Mouse (Mus musculus) adrenal gland, adult 2 months (tissue): ENCODE measurements around the gene Rpl31. TPM values are rescaled to one million over a fixed set of nuclear protein-coding genes. Genes with fewer than 3 reads are reported as not detected.
A peak's percentile ranks its signal among the peaks of the same experiment; 100 is the strongest.

Source experiments
- DNase-seq: peaks from one replicate; pipeline ENCODE4 v3.0.0; 2021
- polyA plus RNA-seq: library from polyadenylated mRNA; depleted of rRNA; stranded (reverse); fragments of >200 nt; gene quantifications from 2 replicates; pipeline ENCODE4 v1.2.3, GENCODE M21; 2012
- total RNA-seq, 2 experiments: library from RNA; stranded (reverse); gene quantifications; 2 replicates each; pipeline ENCODE4 v1.2.3; 2021

Gene Rpl31
- total and polyA plus RNA-seq, 3 experiments = 29.9 to 874 (median 683) TPM

DNA sequence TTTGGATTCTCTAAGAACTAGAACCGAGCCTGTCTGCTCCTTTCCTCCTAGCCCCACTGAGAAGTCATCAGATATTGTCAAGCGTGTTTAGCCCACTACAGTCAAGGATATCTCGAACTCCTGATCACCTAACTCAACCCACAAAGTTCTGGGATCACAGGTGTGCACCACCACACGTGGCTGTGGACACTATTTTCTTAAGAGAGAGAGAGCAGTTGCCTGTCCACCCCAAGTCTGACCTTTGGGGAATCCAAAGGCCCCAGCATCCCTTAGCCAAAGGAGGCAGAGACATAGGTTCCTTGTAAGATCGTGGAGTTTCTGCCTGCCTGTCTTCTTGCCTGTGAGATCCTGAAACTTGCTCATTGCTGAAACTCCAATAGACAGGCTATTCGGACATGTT, 597 bp upstream of the Rpl31 start:
- no peak for DNase-seq

DNA sequence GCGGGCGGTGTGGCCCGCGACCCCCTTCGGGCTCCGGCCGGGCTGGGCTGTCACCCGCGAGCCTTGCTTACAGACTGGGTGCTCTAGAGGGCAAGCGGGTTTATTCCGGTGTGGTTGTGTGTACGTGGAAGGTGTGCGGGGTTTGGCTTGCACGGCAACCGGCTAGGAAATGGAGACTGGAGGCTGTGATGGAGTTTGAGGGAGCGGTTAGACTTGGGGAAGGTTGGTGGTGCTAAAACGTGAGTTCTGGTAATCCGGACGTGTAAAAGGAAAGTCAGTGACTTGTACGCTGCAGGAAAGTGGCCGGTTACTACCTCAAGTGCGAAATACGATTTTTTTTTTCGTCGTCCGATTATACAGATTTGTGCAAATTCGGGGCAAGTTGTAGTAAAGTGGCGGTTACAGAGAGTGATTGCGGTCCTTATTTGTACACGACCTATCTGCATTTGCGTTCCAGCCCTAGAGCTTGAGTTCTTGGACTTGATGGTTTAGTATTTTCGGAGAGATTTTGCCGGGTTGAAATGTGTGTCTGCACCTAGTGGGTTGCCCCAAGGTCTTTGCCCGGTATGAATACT, 712 bp downstream of the Rpl31 start:
- peak; percentile 24 for DNase-seq

DNA sequence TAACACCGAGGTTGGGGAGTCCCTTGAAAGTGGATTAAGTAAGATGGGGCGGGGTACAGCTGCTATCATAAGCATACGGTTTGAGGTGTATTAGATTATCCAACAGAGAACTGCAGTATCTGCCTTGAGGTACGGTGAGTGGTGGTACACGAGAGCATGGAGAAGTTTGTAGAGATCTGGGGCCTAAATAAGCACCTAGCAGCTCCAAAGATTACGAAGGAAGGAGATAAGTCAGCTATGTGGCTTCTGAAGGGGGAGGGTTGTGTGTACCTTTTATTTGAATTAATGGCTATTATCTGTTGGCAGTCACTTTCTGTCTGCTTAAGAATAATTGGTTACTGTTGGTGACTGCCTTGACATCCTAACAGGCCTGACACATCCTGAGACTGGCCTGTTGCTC, 2.8 kb downstream of the Rpl31 start:
- no peak for DNase-seq

DNA sequence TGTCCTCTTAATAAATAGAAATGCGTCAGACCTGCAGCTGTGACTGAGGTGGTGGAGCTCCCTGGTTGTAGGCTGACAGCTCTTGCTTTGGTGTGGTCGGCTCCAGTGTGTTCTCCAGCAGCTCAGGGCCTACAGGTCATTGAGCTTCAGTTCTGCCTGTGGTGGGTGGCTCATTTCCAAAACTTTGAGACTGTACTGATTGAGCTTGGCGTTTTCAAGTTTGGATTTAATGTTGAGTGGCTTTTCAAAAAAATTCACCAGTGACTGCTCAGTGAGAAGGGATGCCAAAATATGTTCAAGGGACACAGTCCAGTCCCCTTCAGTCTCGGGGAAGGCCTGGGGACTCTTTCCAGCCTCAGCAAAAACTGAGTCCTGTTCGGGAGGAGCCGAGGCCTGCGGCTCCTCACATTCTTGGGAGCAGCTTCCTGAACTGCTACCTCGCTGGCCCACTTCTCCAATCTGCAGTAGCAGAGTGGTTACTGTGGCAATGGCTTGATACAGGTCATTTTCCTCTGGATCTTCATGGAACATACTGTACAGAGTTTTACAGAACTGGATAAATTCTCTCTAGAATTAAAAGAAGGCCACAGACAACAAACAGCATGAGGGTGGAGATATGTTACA, 4.7 kb downstream of the Rpl31 start:
- no peak for DNase-seq

DNA sequence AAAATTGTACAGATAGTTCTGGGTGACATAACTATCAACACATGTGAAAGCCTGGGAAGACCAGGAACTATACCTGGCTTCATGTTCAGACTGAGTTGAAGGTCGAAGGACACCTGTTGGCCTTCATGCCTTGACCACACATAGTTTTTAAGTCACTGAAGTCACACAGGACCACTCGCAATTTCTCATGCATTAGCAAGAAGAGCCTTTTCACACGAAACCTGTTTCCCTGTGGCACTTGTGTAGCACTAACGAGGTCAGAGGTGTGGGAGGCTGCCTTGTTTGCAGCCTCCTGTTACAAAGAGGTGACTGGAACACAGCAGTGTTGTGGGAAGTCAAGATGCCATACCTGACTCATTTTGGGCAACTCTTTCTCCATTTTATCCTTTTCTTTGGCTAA, 5.7 kb downstream of the Rpl31 start:
- no peak for DNase-seq

DNA sequence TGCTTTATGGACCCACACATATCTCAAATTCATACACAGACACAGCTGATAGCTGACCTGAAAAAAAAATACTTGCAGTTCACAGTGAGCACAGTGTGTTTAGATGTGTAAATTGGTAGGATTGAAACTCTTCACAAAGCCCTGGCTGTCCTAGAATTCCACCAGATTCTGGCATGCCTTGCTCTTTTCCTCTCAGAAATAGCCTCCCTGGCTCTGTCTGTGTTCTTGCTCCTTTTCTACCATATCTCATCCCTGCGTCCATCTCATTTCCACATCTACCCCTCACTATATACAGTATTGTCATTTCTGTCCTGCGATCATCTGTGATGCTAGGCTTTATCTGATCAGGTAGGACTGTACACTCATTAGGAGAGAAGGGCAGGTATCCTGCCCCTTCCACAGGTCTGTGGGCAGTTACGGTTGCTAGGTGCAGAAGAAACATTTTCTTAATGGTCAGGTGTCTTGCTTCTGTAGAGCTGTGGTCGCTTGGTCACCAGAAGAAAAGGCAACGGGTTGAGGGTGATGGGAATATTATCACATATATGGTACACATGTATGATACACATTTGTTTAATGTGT, 6.7 kb downstream of the Rpl31 start:
- no peak for DNase-seq

DNA sequence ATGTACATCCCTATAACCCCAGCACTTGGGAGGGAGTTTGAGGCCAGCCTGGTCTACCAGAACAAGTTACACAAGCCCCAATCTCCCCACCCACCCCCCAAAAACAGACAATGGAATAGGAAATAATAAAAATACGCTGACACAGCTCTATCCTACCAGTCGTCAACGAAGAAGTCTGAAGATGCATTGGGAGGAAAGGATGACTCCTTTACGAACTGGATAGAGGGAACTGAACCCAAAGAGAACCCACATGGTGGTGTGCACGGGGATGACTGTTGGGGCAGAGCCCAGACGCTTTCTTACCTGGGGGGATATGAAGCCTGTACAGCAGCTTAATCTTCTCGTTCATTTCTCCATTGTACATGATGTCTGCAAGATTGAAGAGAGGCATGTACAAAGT, 8.5 kb downstream of the Rpl31 start:
- no peak for DNase-seq

DNA sequence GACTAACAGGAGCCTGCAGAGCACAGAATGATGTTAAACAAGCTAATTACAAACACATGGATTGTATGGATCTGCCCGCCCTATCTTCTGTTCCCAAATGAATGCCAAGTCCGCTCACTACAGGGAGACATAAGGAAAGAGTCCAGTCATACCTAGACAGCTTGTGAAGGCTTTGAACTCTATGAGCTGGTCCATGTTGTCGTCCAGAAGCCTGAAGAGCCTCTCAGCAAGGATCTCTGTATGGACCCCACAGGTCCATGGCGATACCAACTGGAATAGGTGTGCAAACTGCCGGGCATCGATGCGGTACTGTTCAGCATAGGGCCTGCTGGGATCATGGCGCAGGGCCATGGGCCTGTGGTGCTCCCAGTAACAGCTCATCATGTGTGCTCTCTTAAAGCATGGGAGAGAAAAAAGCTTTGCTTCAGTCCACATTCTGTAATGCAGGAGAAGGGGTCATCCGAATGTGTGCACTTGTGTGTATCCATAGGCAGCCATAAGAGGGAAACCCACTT, 9.1 kb downstream of the Rpl31 start:
- DNase-seq = no peak

DNA sequence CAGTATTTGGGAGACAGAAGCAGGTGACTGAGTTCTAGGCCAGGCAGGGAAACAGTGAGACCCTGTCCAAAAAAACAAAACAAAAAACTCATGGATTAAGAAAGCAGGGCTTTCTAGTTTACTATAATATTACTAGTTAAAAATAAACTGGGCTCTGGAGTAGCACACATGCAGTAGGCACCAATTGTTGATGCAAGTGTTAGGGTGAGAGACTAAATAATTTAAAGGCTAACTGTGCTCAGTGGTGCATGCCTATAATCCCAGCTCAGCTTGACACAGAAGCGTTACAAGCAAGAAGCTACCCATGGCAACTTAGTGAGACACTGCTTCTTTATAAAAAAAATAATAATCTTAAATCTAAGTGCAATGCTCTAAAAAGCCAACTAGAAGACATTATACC, 10.9 kb downstream of the Rpl31 start:
- no peak for DNase-seq

DNA sequence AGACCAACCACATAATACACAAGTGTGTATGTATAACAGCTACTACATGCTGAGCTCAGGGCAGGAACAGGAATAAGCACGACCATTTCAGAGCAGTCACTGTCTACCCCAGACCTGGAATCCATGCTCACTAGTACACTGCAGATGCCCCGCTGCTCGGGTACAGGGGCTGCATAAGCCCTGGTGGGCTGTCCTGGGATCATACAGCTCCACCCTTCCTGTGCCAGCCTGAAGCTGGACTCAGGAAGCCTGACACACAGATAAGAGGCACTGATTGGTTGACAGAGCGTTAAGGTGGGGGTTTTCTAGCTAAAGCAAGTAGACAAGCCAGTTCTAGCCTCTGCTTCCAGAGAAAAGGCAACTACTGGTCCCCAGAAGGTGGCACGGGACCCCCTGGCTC, 11.4 kb downstream of the Rpl31 start:
- no peak for DNase-seq

DNA sequence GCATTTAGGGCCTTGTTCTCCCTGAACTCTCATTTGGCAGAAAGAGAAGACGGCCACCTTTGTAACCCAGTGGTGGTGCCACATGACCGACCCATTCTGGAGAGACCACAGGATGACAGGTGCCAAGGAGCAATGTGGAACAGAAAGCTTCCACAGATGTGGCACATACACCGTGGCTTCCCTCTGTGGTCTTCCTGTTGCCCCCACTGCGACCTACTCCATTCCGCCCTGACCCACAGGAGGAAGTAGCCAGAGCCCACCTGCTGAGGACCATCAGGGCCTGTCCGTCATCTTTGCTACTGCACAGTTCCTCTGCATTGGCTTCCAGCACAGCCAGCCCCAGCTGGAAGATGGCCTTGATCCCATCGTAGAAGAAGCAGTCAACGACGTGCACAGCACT, 13.4 kb downstream of the Rpl31 start:
- no peak for DNase-seq

DNA sequence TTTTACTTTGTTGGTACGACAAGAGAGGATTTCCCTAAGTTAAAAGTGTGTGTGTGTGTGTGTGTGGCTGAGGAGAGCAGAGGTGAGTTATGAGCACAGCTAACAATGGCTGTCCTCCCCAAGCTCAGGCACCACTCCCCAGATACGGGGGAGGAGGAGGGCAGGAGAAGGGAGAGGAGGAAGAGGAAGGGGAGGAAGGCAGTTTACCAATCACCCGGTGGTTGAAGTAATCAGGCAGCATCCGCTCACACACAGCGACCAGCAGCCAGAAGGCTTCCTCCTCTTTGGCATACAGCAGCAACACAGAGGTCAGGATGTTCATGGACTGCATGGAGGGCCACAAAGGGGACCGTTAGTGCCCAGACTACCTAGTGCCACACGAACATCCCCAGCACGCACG, 17.3 kb downstream of the Rpl31 start:
- DNase-seq = no peak

DNA sequence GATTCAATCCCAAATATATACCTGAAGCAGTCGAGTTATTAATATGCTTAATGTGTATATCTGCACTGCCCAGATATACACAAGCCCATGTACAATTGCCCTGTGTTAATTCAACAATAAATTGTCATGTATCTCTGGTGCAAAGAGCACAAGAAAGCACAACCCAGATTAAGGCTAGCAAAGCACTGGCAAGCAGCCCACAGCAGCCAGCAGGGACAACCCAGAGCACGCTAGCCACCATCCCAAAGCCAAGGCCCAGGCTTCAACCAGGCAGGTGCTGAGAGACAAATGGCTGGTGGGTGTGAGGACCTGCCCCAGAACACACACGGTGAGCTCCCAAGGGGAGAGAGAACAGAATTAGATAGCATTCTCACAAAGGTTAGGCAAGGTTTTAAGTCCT, 18.8 kb downstream of the Rpl31 start:
- DNase-seq = no peak

DNA sequence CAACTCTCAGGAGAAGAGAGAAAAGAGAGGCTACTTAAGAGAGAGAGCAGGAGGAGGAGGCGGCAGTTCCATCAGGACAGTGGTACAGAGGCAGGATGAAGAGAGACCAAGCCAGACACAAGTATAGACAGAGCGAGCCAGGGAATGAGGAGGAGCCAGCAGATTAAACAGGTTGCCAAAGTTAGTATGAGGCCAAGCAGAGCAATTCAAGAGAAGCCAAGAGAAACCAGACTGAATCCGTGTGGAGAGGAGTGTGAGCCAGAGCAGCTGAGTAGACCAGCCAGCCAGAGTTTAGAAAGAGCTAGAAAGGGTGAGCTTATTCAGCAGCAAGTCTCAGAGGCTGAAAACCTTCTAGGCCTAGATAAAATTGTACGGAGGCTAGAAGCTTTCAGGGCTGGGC, 19.9 kb downstream of the Rpl31 start:
- no peak for DNase-seq

DNA sequence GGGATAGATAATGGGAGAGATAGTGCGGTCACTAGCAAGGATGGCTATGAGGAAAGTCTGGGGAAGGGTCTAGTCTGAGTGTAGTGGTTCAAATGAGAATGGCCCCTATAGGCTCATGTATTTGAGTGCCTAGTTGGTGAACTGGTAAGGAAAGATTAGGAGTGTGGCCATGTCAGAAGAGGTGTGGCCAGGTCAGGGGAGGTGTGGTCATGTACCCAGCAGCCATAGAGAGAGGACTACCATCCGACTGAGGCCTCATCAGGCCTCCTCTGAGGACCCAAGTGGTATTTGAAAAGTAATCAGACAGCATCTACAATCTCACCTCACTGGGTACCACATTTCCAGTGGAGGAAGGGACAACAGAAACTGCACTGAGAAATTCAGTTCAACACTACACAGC, 20.5 kb downstream of the Rpl31 start:
- no peak for DNase-seq

DNA sequence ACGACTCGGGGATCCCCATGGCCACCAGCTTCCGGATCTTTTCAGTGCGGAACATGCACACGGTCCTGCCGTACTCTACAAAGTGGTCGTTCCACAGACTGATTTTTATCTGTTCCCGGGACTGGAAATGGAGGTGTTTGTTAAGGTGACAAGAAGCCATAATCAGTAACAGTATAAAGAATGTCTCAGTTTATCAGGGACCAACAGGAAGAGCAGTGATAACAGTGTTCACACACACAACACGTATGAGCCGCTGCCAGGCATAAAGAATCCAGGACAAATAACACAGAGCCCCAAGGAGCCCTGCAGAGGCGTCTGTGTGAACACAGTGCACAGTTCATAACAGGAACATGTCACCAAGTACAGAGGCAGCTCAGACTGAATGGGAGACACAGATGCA, 21.7 kb downstream of the Rpl31 start:
- DNase-seq = no peak

DNA sequence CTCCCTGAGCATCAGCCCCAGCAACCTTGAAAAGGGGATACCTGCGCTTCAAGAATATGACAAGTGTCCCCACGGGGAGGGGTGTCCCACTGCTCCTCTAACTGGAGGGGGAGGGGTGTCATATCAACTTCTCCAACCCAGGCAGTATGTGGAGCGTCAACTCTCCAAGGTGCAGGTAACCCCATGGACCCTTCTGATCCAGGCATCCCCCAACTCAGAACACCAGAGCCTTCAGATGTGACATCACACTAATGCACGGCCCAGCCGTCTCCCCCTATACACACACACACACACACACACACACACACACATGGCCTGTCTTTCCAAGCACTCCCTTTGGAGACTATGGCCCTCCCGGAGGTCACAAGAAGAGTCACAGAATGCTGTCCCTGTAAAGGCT, 24.0 kb downstream of the Rpl31 start:
- DNase-seq = no peak

DNA sequence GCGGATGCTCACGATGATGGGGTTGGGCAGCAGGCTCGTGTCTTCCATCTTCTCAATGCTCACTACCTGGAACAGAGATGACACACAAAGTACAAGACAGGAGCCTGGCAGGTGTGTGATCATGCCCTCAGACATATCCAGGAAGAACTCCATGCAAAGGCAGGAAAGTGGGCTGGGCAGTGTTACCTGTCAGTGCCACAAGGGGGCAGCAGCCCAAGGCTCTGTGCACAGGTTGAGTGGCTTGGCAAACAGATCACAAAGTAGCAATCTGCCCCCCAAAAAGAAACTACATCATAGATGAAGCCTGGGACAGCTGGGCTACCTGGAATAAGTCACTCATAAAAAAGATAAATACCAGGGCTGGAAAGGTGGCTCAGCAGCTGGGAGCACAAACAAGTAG, 24.5 kb downstream of the Rpl31 start:
- DNase-seq = peak; percentile 77

DNA sequence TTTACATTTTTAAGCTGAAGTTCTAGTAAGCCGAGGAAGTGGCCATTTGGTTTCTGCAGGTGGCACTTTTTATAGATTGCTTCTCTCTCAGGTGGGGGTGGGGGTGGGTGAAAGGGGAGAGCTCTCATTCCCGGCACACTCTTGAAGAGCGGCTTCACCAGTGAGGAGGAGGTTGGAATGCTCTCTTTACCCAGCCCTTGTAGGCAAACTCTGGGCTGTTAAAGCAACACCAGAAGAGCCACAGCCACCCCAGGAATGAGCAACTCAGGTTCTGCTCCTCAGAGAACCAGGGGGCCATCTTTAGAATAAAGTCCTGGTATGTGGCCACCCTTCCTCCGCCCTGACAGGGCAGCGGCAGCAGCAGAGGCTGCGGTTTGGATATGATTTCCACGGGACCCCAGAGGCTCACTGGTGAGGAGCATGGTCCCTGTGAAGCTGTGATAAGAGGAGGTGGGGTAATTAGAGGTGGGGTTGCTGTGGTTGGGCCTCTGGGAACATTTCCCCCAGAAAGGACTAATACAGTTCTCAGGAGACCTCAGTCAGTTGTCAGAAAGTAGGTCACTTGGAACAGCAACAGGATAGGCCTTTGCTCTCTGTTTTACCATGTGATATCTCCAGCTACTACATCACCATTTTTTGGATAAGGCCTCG, 25.7 kb downstream of the Rpl31 start:
- no peak for DNase-seq

DNA sequence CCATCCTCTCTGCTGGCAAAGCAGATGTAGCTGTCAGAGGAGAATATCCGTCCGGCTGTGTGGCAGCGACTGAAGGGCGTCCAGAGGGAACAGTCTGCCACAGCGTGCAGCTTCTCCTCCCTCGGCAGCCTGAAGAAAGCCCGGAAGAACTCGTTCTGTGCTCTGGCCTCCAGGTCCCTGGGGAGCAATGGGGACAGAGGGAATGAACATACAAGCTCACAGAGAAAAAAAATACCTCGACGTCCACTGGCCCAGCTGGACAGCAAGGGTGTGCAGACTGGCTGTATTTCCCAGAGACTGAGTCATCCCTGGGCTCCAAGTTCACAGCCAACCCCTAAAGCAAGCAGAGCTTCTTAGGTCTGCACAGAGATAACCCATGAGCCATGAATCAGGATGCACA, 26.5 kb downstream of the Rpl31 start:
- DNase-seq = no peak

DNA sequence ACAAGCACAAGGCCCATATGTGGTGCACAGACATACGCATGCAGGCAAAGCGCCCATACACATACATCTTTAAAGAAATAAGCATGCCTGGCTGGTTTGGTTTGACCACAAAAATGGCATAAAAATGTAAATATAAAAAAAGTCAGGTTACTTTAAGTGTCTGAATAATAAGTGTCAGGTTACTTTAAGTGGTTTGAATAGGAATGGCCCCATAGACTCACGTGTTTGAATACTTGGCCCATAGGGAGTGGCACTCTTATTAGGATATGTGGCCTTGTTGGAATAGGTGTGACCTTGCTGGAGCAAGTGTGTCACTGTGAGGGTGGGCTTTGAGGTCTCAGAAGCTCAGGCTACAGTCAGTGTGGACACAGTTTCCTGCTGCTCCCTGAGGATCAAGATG, 27.0 kb downstream of the Rpl31 start:
- DNase-seq = no peak

DNA sequence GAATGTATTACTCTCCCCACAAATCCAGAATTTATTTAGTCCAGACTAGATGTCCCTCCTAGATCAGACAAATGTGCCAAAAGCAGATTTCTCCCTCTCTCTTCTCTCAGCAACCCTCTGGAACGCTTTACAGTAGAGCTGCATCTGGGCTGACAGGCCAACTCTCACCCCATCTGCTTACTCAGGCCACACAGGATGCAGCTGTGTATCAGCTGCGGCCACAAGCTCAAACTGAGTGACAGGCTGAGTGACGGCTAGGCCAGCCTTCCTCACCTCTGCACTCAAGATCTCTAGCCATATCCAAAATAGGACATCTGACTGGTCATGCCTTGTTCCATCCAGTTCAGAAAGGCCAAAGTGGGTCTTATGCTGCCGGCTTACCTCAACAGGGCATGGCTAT, 28.7 kb downstream of the Rpl31 start:
- DNase-seq = no peak

DNA sequence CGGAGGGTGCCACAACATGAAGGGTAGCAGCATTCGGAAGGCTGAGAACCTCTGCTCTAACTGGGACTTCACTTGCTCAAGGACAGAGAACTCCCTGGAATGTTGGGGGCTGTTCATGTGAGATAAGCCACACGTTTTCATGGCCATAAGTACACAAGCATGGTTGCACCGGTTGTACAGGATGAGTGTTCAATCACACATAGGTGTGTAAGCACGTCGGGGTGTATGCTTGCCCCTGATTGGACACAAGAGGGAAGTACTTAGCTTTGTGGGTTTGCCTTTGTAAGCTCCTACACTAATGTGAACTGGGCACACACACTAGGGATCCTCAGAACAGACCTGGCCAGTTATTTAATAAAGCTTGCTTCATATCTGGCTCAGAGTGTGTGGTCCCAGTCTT, 30.6 kb downstream of the Rpl31 start:
- no peak for DNase-seq

DNA sequence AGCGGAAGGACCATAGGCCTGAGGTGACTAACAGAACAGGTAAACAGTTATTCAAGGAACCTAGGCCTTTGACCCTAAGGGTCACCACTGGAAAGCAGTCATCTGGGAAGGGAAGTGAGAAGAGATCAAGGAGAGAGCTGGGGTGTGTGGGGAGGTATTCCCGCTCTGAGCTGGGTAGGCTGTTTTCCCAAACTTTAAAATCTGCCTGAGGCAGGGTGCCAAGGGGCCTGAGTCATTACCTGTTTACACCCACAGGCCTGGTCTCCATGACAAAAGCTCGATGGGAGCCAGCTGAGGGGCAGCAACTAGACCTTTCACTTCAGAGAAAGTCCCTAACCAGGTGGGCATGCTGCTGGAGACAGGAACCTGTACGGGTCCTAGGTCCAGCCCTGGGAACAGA, 31.6 kb downstream of the Rpl31 start:
- peak; percentile 57 for DNase-seq
